Mouse (Mus musculus): Measurements from ENCODE around the gene Wrap73.

Gene Wrap73

DNA sequence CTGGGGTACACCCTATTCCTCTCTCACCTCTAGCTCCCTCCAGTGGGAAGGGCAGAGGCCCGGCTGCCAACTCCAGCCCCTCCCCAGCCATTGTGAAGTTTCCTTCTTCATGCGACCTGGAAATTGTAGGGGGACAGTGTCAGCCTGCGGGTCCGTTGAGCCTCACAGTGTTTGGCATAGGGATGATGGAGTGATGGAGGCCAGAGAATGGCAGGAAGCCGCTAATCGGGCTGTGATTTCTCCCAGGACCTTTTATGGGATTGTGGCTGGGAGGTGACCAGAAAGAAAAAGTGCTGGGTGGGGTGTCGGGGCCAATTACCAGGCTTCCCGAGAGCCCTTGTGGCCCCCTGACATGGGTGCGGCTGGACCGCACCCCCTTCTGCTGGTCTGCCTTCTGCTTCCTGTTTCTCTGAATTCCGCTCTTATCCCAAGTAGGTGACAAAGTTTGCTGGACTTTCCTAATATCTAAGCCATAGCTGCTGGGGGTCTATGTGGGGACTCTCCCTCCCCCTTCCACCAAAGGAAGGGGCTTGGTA, 43.9 kb downstream of the Wrap73 start:
- DNase-seq: no peak

DNA sequence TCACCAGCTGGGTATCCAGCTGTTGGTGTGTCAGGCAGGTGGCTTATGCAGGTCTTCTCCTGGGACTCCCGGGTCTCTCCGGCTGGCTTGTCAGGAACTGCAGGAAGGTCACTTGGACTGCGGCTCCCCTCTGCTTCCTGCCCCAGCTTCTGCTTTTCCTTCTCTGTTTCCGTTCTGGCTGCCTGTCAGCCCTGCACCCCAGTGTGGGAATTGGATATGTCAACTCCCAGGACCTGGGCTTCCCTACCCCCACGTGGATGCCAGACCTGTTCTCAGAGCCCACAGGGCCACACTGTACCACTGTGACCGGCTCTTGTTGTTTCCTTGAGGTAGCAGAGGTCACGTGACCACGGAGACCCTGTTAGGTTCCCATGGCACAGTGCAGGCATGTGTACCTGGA, 46.8 kb downstream of the Wrap73 start:
- no peak for DNase-seq

DNA sequence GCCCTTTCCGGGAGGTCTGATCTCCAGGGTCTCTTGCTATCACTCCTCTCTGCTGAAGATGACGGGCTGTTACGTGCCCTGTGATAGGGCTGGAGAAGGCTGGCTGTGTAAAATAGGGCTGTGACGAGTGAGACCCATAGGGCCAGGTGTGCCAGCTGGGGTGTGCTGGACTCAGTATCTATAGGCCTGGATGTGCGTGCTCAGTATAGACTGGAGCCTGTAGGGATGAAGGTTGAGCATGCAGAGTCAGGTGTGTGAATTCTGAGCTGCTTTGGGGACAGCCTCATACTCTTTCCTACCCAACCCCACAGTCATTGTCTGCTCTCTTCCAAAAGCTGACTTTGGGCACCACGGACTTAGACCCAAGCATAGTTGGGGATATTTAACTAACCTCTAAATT, 55.8 kb downstream of the Wrap73 start:
- DNase-seq: no peak

DNA sequence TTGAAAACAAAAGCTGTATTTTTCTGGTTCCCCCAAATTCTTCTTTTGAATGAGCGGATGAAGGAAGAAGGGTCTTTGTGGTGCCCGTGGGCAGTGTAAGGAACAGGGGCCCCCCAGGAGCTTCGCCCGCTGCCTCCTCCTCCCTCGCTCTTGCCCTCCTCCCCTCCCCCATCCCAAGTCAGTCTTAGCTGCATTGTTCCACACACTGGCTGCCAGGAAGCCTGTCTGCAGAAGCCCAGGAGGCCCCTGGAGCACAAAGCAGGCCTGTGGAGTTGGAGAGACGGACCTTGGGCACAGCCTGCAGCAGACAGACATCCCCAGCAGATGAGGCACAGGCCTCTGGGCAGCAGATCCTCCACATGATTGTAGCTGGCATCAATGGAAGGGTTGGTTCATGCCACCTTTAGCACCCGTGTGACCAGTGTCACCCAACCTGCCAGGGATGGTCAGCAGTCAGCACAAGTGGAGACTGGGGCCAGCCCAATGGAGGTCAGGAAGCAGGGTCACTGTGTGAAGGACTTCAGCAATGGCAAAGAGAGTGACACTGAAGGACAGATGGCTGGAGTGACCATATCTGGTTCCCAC, 56.3 kb downstream of the Wrap73 start:
- DNase-seq: no peak

DNA sequence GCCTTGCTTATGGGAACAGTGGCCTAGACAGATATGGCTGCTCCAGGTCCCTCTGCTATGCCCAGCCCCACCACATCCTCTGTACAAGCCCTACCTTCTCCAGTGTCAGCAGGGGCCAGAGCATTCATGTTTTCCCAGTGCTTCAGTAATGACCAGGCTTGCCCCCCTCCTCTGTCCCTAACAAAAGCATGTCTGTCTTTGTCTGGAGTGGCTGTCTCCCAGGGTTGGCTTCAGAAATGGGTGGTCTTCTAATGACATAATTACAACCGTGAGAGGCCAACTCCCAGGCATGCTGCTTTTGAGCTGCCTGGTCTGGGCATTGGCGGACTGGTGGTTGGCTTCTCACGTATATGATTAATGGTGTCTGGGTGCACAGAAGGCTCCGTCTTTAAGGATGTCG, 59.3 kb downstream of the Wrap73 start:
- no peak for DNase-seq

DNA sequence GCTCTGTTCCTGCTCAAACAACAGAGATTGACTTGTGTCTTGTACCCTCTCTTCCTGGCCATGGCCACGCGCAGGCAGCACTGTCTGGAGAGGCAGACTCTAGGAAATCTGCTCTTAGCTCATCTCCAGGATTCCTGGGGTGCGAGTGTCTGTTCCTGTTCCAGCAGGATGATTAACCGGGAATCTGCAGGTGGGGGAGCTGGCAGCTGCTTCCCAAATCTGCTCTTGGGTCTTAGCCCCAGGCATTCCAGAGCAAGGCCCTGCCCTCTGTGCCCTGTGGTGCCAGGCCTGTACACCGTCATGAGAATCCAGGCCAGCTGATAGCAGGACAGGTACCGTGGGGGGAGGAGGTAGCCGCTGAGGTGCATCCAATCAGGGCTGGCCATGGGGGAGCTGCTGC, 62.4 kb downstream of the Wrap73 start:
- peak; percentile 88 to 90 for DNase-seq

DNA sequence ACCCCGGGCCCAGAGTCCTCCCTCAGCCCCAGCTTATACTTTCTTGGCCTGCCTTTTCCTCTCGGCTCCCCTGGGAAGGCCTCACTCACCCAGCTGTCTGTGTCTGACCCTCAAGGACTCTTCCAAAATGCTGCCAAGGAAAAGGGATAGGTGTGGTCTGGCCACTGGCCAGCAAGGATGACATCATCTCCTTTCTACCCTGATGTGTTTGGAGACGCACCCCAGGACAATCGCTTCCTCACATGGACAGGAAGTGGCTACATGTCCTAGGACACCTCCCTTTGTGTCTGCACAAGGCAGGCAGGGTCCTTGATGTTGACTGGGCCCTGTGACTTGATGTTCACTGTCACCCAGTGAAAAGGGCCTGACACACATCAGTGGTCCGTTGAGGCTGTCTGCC, 63.2 kb downstream of the Wrap73 start:
- no peak for DNase-seq

DNA sequence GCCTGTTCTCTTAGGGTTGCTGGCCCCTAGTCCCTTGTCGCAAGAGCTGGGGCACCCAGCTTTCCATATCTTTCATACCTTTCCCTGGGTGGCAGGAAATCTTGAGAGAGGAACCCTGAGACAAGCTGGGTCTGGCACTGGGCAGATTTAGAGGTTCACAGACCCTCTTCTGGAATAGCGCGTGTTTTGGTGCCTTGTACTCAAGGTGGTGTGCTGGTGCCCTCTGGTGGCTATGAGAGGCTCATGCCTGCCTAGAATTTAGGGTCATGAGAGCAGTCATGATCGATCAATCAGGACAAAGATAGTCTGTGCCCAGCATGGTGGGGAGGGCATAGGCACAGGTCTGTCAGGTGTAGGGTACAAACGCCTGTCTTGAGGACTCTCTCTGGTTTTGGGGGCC, 65.1 kb downstream of the Wrap73 start:
- DNase-seq: peak; percentile 85 to 89

DNA sequence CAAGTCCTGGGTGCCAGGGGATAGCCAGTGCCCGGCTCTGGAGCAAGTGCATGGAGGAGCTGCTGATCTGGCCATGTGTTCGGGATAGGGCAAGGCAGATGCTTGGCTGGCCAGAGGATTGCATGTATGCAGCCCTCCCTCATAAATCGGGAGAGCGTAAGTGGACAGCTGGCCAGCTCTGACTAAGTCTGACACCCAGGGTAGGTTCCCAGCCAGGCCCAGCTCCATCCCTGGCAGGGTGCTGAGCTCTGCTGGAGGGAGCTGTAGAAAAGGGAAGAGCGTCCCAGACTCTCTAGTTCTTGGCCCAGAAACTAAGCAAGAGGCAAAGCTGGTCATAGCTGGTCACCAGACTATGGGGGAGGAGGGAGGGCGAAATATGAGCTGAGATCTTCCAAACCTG, 66.9 kb downstream of the Wrap73 start:
- no peak for DNase-seq

DNA sequence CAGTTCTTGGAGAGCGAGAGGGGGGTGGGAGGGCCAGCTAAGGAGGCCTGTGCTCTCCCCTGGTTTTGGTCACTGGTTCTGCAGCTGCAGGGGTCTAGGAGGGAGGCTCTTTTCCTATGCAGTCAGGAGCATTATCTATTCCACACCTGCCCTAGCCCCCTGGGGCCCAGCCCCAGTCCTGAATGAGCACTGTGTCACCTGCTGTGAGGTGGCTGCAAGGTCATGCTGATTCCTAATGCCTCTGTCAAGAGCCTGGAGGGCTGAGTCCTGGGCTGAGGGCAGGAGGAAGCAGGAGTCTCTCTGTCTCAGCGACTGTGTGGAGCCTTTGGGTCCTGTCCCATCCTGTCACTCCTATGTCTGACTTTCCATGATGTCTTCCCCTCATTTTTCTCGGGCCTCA, 67.7 kb downstream of the Wrap73 start:
- no peak for DNase-seq

DNA sequence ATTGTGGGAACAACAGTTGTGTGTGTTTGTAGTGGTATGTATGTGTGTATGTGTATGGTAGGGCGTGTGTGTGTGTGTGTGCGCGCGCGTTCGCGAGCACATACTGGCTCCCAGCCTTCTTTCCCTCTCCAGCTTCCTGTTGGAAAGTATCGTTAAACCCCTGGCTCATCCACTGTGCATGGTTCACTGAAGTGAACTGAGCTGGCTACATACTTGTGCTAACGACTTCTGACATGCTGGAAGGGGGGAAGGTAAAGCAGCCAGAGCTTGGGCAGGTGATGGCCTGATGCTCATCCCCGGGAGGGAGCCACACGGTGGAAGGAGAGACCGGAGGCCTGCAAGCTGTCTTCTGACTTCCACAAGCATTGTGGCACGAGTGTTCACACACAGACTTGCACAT, 69.3 kb downstream of the Wrap73 start:
- no peak for DNase-seq

DNA sequence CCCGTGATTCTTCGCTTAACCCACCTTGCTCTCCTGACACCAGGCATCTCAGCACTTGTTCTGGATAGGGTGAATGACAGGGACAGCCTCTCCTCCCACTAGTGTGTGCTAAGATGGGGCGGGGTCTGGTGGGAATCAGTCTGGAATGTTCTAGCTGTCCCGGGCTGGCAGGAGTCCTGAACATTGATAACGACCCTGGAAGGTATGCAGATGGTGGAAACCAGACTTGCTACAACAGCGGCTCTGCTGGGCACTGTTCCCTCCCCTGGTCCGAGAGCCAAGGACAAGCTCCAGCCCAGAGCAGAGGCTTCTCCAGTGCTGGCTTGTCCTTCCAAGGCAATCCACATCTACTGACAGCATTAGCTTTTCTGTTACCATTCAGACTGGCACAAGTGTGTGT, 71.4 kb downstream of the Wrap73 start:
- peak; percentile 62 to 73 for DNase-seq

DNA sequence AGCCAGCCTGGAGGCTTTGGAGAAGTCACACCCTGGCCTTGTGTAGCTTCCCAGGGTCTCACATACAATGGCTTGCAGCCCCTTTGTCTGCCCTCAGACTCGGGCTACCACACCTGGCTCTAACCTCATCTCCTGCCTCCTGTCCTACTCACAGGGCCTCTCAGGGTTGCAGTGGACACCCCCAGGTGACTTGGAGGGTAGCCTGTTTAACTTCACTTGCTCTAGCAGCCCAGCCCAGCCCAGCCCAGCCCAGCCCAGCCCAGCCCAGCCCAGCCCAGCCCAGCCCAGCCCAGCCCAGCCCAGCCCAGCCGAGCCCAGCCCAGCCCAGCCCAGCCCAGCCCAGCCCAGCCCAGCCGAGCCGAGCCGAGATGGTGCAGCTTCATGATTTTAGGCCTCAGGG, 71.9 kb downstream of the Wrap73 start:
- no peak for DNase-seq

All from cerebellum, postnatal 14 days (tissue).